In the genomic region with DNA sequence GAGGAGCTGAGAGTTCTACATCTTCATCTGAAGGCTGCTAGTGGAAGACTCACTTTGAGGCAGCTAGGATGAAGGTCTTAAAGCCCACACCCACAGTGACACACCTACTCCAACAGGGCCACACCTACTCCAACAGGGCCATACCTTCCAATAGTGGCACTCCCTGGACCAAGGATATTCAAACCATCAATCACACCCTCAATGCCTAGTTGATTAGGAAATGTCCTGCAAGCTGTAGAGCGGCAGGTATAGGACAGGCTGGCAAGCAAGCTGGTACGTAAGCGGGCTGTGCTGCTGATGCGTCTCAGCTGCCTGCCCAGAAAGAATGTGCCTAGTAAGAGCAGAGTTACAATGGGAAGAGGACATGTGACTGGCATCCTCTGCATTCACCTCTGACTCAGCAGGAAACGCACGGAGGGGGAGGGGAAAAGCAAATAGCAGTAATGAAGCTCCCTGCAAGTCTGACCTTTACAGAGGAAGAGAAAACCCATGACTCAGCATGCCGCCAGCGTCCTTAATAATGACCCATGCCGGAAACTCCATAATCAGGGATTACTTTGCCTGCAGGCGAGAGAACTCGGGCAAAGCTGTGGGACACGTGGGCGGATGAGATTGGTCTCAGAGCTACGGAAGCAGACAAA, we compare ENCODE assay signal across 8 mouse cellular contexts. TPM values are rescaled to one million over a fixed set of nuclear protein-coding genes. Genes with fewer than 3 reads are reported as not detected.
DNase-seq lines count a peak whose midpoint lies in the region; ATAC-seq and TF ChIP-seq lines count a peak whose summit lies in the region.

A gene (minus strand): TSS at position 51 of the 641 bp plus-strand sequence.

- no peaks in the 10 kb centered on the region; the same call in 1 of the 2 replicates for H3K27me3 ChIP-seq in cerebellum, adult 2 months (ENCODE audit: control insufficient read depth, insufficient read depth, low read length)
- H3K27me3 ChIP-seq in heart, embryonic 12.5 days (replicated peaks), result peaks cover 27% of the 10 kb centered on the region; the same call in 1 of the 2 replicates
- H3K27me3 ChIP-seq in kidney, embryonic 15.5 days, result peaks cover 18% of the 10 kb centered on the region

- no peak within 1 kb of the TSS for H3K9ac ChIP-seq in heart, embryonic 12.5 days
- no peak within 1 kb of the TSS for H3K9ac ChIP-seq in kidney, embryonic 15.5 days

- no peak for TF ChIP-seq POLR2A in cerebellum, adult 2 months (IDR thresholded peaks at IDR 0.05; ENCODE audit: borderline replicate concordance, insufficient read depth, low read length)
- no peak for TF ChIP-seq POLR2A in lung, adult 2 months (IDR thresholded peaks at IDR 0.05; ENCODE audit: borderline replicate concordance, extremely low read depth, low read depth, low read length)

- TF ChIP-seq CTCF in cerebellum, adult 2 months (IDR thresholded peaks at IDR 0.05; ENCODE audit: borderline replicate concordance, insufficient read depth, low read depth, low read length), result no peak
- no peak for TF ChIP-seq CTCF in lung, adult 2 months (IDR thresholded peaks at IDR 0.05; ENCODE audit: insufficient read depth, low read length)

- no peak within 1 kb of the TSS for H3K4me3 ChIP-seq in cerebellum, adult 2 months (replicated peaks; ENCODE audit: insufficient read depth, low read depth, low read length)
- no peak within 1 kb of the TSS for H3K4me3 ChIP-seq in heart, embryonic 12.5 days
- no peak within 1 kb of the TSS for H3K4me3 ChIP-seq in kidney, embryonic 15.5 days (replicated peaks)
- no peak within 1 kb of the TSS for H3K4me3 ChIP-seq in lung, adult 2 months (replicated peaks; ENCODE audit: extremely low read depth, low read depth, low read length)

- no peaks in the 10 kb centered on the region; the same call in 1 of the 2 replicates for H3K4me1 ChIP-seq in cerebellum, adult 2 months (ENCODE audit: control insufficient read depth, insufficient read depth, low read length)
- H3K4me1 ChIP-seq in heart, embryonic 12.5 days (replicated peaks), result peaks cover 25% of the 10 kb centered on the region
- peaks cover 21% of the 10 kb centered on the region for H3K4me1 ChIP-seq in kidney, embryonic 15.5 days
- H3K4me1 ChIP-seq in lung, adult 2 months (ENCODE audit: control insufficient read depth, insufficient read depth, low read length), result no peaks in the 10 kb centered on the region

- DNase-seq in cerebellum, adult 2 months, result no peak
- DNase-seq in cerebellum, postnatal 14 days, result no peak
- DNase-seq in lung, adult 2 months, result peak; percentile 4
- peak; percentile 89 for DNase-seq in retina, postnatal 1 day
- no peak for DNase-seq in frontal cortex, postnatal 14 days (ENCODE audit: low spot score in 2 of 2)

- no peaks in the 10 kb centered on the region for H3K9me3 ChIP-seq in heart, embryonic 12.5 days (replicated peaks)
- no peaks in the 10 kb centered on the region for H3K9me3 ChIP-seq in kidney, embryonic 15.5 days (replicated peaks)

- H3K36me3 ChIP-seq in heart, embryonic 12.5 days, result no peaks in the 10 kb centered on the region
- no peaks in the 10 kb centered on the region for H3K36me3 ChIP-seq in kidney, embryonic 15.5 days

- H3K4me2 ChIP-seq in heart, embryonic 12.5 days, result peak within 1 kb of the TSS; percentile 26
- H3K4me2 ChIP-seq in kidney, embryonic 15.5 days, result peak within 1 kb of the TSS; percentile 30; the same call in 1 of the 2 replicates

- 15% methylated on average over 14 of the region's 14 CpGs for WGBS in cerebellum, adult 2 months
- WGBS in heart, embryonic 12.5 days, result 15% methylated on average over 14 of the region's 14 CpGs
- 11% methylated on average over 14 of the region's 14 CpGs for WGBS in kidney, embryonic 15.5 days
- WGBS in lung, adult 2 months, result 13% methylated on average over 14 of the region's 14 CpGs

- peak; percentile 57 for ATAC-seq in common myeloid progenitor, adult 5-6 weeks (replicated peaks; ENCODE audit: low read depth, poor library complexity, severe bottlenecking)
- ATAC-seq in heart, embryonic 12.5 days (ENCODE audit: insufficient number of reproducible peaks, low FRiP score), result peak; percentile 63
- peak; percentile 58; the same call in 1 of the 2 replicates for ATAC-seq in kidney, embryonic 15.5 days (replicated peaks; ENCODE audit: low FRiP score)

- H3K27ac ChIP-seq in cerebellum, adult 2 months (ENCODE audit: insufficient read depth, low read length), result no peak within 1 kb of the TSS
- H3K27ac ChIP-seq in heart, embryonic 12.5 days (ENCODE audit: poor library complexity, severe bottlenecking), result peak within 1 kb of the TSS; percentile 48
- peak within 1 kb of the TSS; percentile 27; the same call in 1 of the 2 replicates for H3K27ac ChIP-seq in kidney, embryonic 15.5 days

RNA-seq across cellular contexts. Expression of the gene that starts here (rescaled TPM):
- 51.7 and 71.0 TPM in 2 replicates for polyA plus RNA-seq in cerebellum, adult 2 months (2012; rRNA removed)
- not detected in 2 replicates for total RNA-seq in common myeloid progenitor, adult 5-6 weeks (2017)
- 0.68 and 0.88 TPM in 2 replicates for polyA plus RNA-seq in heart, embryonic 12.5 days (2016; fragmentation: Nextera tagmentation; extraction: Ambion mirVana)
- polyA plus RNA-seq in kidney, embryonic 15.5 days (2015; fragmentation: Nextera tagmentation; extraction: Ambion mirVana), result 0.66 and 0.92 TPM in 2 replicates
- 0.09 TPM in 1 of 2 replicates, not detected in the other for polyA plus RNA-seq in lung, adult 2 months (2012; rRNA removed)

Comparison
In these comparisons a context has a peak if more than half of its experiments do, and no peak if none do; other contexts are left out.
1. RNA of the gene that starts here (polyA plus RNA-seq): 51.7 to 71.0 TPM in cerebellum, adult 2 months; 0.66 to 0.92 TPM in kidney, embryonic 15.5 days, 0.68 to 0.88 TPM in heart, embryonic 12.5 days and 0.09 TPM in lung, adult 2 months; every median in the first group is over 10 times any median in the second.
2. Peak in ATAC-seq in common myeloid progenitor, adult 5-6 weeks; RNA of the gene not detected or under 1 TPM.
3. Peak in ATAC-seq, H3K27ac ChIP-seq and H3K4me2 ChIP-seq in heart, embryonic 12.5 days; RNA of the gene not detected or under 1 TPM.
4. Peak in ATAC-seq, H3K27ac ChIP-seq and H3K4me2 ChIP-seq in kidney, embryonic 15.5 days; RNA of the gene not detected or under 1 TPM.
5. Peak in DNase-seq in lung, adult 2 months; RNA of the gene not detected or under 1 TPM.
6. Peak in every context shown above with its lines, with median percentiles within 50 percentile points of each other: ATAC-seq.